Mouse (Mus musculus) inflammation-experienced regulatory T-cells, adult 6 months (primary cell): Measurements from ENCODE around the gene Nufip2. TPM values are rescaled to one million over a fixed set of nuclear protein-coding genes. Genes with fewer than 3 reads are reported as not detected.

Experiments
- ATAC-seq: one replicate; pipeline ENCODE4 v1.8.0; 2017
- polyA plus RNA-seq, 3 experiments: library from polyadenylated mRNA; unstranded; fragments of 100-300 nt; shearing (Covaris generic); gene quantifications; one replicate each; pipeline ENCODE4 v1.2.1; 2017

Nufip2 gene
- polyA plus RNA-seq, 3 experiments from 2014 or later = 15.6 to 23.4 (median 16.5) TPM

DNA sequence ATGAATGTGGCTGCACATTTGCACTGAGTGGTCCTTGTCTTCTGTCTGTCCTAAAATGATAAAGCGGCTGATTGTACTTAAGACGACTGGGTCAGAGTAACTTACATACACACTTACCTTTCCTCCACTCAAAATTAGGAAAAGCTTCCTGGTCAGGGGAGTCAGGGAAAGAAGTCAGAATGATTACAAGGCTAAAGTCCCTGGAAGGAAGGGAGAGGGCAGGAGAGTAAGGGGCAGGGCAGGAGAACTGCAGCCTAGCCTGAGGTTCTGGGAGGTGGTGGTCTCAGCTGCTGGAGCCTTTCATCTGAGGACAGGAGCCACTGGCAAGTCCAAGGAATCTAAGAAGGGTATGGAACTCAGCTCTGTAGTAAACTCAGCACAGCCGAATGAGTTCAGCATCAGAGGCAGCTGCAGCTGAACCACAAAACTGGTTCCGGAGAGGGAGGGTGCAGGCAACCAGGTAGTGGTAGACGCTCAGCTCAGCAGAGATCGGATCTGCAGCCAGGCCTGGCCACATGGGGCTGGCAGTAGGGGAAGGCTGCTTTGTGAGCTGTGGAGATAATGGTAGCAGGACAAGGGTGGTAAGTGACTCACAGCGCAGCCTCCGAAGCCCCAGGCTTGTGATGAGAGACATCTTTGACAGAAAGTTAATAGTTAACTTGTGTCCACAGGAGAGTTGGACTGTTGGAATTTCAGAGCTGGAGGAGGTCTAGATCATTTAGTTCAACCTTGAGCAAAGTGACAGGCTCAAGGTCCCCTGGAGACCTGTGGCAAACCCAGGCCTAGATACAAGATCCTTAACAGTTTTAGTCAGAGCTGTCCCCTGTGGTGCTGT, 86.1 kb downstream of the Nufip2 start:
- no peak for ATAC-seq

DNA sequence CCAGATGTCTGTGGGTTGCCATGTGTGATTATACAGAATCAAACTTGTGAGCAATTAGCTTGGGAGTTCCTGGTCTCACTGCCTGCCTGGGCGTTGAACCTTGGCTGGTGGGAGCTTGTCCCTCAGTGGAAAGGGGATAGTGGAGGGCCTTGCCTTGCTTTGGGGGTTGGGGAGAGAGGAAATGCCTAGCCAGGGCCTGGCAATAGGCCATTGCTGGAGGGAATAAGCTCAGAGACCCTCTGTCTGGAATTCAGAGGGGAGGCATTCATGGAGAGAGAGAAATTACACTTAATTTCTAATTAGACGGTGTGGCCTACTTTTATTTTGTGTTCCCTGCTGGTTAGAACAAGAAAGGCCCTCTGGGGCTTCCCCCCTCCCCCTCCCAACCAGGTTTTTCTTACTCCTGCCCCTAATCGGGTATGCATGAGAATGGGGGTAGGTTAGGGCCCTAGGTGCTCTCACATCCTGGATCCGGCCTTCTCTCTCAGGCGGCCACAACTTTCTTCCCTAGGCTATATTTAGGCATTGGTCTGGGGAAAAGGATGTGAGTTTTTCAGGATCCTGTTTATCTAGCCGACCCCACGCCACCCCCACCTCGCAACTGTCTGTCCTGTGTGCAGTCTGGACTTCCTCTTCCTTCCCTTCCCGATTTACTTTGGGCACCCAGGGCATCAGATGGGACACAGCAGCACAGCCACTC, 89.9 kb downstream of the Nufip2 start:
- no peak for ATAC-seq

DNA sequence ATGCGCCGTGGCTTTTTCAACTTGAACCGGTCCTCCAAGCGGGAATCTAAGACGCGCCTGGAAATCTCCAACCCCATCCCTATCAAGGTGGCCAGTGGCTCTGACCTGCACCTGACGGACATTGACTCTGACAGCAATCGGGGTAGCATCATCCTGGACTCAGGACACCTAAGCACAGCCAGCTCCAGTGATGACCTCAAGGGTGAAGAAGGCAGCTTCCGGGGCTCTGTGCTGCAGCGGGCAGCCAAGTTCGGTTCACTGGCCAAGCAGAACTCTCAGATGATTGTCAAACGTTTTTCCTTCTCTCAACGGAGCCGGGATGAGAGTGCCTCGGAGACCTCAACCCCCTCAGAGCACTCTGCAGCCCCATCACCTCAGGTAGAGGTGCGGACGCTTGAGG, 91.5 kb downstream of the Nufip2 start:
- ATAC-seq = no peak

DNA sequence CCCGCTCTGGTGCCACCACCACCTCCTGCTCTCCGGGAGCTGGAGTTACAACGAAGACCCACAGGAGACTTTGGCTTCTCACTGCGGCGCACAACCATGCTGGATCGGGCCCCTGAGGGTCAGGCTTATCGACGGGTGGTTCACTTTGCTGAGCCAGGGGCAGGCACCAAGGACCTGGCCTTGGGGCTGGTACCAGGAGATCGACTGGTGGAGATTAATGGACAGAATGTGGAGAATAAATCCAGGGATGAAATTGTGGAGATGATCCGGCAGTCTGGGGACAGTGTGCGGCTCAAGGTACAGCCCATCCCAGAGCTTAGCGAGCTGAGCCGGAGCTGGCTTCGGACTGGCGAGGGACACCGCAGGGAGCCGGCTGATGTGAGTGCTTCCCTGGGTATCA, 92.0 kb downstream of the Nufip2 start:
- no peak for ATAC-seq

DNA sequence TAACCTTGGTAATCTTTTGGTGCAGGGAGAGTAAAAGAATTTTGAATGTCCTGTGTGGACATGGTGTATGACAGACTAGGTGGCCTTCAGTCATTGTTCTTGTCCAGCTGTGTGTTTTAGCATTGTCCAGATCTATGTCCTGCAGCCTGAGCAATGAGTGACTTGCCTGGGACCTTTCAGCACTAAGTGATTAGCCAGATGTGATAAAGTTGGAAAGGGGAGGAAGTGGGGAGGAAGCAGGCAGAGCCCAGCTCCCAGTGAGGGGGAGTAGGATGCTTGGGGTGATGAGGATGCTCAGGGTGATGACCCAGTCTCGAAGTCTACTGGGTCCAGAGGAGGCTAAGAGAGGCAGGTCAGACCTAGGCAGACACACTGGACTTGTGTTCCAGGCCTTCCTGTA, 93.3 kb downstream of the Nufip2 start:
- no peak for ATAC-seq

DNA sequence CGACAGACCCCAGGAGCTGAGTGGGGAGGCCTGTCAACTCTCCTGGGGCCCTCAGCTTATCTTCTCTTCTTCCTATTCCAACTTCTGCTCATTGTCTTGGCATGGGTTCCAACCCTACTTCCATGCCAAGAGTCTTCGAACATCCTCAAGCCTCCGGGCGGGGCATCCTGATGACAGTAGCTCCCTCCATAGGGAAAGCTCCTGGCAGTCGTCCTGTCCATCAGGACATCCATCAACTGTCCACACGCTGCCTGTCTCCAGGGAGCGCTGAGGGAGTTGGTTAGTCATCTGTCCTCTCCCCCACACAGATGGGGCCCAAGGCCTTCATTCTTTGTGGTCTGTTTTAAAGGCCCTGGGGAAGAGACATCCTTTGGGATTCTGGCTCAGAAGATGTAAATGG, 95.1 kb downstream of the Nufip2 start:
- ATAC-seq = no peak

DNA sequence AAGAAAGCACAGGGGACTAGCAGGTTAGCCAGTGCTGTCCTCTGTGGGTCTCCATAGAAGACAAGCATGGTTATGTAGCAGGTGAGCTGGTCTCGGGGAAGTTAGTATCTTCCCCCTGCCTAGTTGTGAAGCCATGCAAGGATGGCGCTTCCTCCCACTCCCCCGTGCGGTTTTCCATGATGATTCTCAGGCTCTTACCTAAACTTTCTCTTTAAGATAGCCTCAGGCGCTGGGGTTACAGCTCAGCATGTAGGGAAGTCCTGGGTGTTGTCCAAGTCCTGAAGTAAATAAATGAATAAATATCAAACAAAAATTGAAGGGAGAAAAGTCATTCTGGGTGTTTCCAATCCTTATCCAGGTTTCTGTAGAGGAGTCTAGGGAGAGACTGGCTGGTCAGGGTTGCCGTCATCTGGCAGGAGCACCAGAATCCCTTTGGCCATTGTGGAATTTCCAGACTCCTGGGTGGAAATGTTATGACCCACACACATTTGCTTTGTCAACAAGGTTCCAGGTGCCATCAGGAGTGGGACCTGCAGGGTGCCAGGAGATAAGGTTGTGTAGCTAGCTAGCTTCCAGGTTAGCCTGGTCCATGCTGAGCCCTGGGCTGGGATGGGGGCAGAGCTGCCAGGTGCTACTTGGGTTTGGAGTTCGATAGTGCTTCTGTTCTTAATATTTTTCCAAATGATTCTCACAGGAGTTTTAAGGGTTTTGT, 96.3 kb downstream of the Nufip2 start:
- ATAC-seq = no peak

DNA sequence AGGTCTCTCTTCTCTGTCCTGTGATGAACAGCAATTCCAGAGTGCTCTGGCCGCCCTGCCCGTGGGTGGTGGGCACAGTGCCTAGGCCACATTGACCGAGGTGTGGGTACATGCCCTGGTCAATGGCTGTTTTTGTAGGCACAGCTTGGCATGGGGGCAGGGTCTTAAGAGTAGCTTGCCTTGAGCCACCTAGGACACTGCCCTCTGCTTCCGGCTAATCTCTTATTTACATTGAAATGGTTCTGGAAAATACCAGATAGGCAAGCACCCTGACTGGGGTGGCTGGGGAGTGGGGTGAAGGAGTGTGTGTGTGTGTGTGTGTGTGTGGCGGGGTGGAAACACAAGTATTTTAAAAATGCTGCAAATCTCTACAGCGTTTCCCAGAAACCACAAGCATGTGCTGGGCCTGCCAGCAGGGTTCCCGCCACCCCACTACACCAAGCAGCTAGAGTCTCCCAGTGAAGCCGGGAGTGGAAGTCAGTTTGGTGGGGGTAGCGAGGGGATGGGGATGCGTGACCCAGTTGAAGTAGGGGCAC, 97.3 kb downstream of the Nufip2 start:
- ATAC-seq = no peak

DNA sequence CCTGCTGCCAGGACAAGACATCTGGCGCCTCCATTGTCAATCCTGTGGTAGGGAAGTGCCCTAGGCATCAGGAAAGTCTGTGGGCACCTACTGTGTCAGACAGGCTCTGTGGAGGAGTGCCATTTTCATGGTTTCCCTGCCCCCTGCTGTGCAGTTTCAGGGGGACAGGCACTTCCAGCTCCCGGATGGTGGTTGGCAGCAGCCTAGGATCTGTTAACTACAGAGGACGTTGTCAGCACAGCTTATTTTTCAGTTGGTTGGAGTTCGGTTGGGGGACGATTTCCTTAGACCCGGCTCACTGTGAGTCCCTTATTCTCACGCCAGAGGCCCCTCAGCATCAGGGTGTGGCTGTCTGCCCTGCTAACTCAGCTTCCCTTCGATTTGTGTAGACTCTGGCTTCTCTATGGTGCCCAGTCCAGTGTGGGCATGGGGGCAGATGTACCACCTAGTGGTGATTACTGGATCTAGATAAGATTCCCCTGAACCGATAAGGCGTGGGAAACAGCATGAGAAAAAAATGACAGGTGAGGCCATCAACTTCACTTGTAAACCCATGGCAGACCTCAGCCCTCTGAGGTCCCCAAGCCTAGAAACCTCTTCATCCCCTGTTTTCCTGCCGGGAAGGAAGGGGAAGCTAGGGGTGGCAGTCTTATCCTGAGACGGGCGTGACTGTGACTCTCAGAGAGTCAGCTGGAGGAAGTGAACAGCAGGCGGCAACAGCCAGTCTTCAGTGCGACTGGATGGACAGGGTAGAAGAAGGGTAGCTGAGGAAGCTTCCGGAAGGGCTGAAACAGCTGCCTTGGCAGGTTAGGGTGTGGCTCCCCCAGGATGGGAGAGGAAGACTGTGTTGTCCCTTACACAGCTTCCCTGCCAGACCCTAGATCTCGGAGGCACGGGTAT, 98.0 kb downstream of the Nufip2 start:
- peak; percentile 17 for ATAC-seq

DNA sequence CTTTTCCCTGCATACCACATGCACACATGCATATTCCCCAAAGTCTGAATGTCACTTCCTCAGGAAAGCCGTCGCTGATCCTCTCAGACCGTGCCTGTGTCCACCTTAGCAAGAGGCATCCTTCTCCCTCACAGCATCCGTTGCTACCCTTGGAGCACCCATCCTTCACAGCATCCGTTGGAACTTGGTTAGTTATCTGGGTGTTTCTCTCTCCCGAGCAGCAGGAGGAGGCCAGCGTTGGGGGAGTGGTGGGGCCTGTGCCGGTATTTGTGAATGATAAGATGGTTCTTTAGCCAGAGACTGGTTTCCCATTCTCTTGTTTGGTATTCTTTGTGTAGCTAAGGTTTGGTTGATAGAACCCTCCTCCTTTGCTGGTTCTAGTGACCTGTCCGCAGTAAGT, 98.9 kb downstream of the Nufip2 start:
- no peak for ATAC-seq

DNA sequence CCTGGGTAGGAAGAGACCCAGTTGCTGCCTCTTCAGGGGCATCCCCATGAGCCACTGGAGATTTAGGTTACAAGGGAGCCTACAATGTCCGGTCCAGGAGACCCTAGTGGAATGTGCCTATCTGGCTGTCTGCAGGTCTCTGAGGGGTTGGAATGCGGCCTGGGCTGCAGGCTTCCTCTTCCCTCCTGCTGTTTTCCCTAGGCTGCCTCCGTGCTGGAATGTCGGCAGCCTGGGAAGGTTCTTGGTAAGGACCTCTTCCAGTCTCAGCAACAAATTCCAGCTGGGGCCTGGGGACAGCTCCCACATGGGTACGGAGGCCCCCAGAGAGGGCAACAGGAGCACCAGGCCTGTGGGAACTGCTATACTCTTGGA, 99.4 kb downstream of the Nufip2 start:
- no peak for ATAC-seq

DNA sequence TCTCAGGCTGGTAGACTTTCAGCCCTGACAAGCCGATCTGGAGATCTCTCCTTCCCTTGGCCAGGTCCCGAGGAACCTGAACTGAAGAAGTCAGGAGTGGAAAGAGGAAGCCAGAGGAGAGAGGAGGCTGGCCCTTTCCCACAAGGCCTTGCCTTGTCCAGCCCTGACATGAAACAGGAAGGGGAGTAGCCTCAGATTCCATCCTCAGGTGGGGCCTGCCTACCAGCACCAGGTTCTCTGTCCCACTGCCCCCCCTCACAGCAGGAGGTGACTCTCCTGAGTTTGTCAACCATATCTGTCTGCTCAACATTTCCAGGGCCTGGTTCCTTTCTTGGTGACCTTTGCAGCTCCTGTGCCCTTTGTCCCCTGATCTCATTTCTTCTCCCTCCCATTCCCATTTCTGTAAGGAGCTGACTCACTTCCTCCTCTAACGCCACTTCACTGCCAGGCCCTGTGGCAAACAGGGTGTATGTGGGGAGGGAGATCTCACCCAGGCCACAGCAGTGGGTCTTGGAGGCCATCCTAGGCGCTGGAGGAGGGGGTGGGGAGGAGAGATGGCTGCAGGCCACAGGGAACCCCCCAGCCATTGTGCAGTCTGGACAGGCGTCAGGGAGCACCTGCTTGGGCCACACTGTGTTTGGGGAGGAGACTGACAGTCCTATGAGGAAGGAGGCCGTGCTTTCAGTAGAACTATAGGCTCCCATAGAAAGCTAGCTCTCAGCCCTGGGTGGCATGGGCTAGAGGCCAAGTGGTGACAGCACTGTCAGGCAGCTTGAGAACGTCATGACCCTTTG, 100.0 kb downstream of the Nufip2 start:
- ATAC-seq = no peak

DNA sequence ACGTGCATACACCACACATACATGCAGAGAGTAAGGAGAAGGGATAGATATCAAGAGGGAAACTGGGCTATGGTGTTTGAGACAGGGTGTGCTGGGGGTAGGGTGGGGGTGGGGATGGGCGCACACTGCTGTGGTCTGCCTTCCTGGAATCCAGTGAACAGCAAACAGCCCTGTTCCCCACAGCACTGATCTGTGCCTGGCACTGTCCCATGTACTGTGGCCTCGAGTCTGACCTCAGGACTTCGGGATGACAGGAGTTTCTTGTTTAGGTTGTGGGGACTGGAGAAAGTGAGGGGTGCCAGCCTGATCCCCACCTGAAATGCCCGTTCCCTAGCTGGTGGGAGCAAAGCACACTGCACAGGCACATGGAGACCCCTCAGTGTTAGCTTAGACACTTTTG, 101.8 kb downstream of the Nufip2 start, which contains the start of gene Gm10277:
Gene Gm10277 (minus strand): TSS at position 41 of the 400 bp plus-strand sequence.
- no peak for ATAC-seq

DNA sequence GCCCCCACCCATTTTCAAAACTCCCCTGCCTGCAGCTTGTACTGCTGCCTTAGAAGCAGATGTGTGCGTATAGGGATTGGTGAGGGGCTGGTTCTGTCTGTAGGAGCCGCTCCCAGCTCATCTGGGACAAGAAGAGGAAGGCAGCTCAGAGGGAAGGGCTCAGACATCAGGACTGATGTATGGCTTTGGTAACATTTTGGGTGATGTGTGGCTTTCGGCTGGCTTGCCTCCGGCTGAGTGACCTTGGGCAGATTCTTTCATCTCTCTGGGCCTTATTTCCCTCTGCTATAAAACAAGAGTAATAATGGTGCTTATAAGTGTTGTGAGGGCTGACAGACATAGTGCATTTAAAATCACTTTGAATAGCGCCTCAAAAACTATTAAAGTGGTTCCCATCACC, 103.6 kb downstream of the Nufip2 start:
- ATAC-seq = no peak

DNA sequence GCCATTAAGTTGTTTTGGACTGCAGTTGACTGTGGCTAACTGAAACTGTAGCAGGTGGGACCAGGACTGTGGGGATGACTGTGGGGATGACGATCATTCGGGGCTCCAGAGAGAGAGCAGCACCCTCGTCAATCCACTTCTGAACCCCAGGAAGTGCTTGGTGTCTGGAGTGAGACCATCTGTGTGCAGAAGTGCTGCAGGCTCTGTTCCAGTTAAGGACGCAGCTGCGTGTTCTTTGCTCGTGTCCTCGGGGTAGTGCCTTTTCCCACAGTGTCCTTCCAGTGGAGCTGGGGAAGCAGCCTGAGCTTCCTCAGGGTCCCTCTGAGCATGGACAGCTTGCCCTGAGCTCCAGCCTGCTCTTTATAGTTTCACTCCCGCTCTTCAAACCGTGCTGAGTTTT, 104.3 kb downstream of the Nufip2 start:
- no peak for ATAC-seq

DNA sequence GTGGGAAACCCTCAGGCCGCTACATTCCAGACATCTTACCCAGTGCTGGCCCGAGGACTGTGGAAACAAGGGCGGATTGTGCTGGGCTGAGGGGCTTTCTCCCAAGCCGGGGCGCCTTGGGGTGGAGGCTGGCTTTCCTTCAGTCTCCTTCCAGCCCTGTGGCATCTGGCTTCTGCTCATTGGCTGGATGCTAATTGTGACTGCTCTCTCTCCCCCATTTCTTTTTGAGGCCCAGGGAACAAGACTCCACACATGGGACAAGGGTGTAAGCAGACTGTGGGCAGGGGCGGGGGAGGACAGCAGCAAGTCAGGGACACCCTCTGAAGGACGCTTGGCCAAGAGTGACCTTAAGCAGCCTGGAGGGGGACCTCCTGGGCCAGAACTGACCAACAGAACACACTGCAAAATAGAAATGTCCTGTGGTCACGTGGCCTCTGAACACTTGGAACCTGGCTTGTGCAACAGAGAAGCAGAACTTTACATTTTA, 105.3 kb downstream of the Nufip2 start:
- ATAC-seq = no peak

Other genes starting within 250 kb of the Nufip2 start
- not detected for gene Coro6, start 223.7 kb upstream of the Nufip2 start, polyA plus RNA-seq
- 1 to 10 TPM in 1 of 3 experiments, under 1 TPM in 2; 0.39 to 1.6 (median 0.91) TPM for gene Ankrd13b, start 196.5 kb upstream of the Nufip2 start, polyA plus RNA-seq
- gene Git1, start 192.6 kb upstream of the Nufip2 start, polyA plus RNA-seq = 10 to 100 TPM in 2 of 3 experiments, 1 to 10 TPM in 1; 9.4 to 13.7 (median 11.0) TPM
- gene Abhd15, start 171.0 kb upstream of the Nufip2 start, polyA plus RNA-seq = 1 to 10 TPM in 2 of 3 experiments, under 1 TPM in 1; 0.88 to 3.8 (median 3.5) TPM
- gene Trp53i13, start 170.2 kb upstream of the Nufip2 start, polyA plus RNA-seq = 10 to 100 TPM in 1 of 3 experiments, 1 to 10 TPM in 2; 8.5 to 14.3 (median 8.7) TPM
- gene Gm10392, start 167.0 kb upstream of the Nufip2 start, polyA plus RNA-seq = 1 to 10 TPM in 1 of 3 experiments, under 1 TPM in 2; 0.33 to 1.6 (median 0.74) TPM
- gene Taok1, start 78.3 kb upstream of the Nufip2 start, polyA plus RNA-seq = 10 to 100 TPM; 14.8 to 21.5 (median 19.8) TPM
- under 1 TPM in 2 of 3 experiments, not detected in 1; 0.38 to 0.40 TPM for gene Cryba1, start 39.1 kb downstream of the Nufip2 start, polyA plus RNA-seq
- 10 to 100 TPM; 23.8 to 27.3 (median 25.1) TPM for gene Myo18a, start 77.1 kb downstream of the Nufip2 start, polyA plus RNA-seq
- gene Gm10277, start 101.6 kb downstream of the Nufip2 start, polyA plus RNA-seq = under 1 TPM in 2 of 3 experiments, not detected in 1; 0.15 to 0.58 TPM
- 1 to 10 TPM in 1 of 3 experiments, under 1 TPM in 2; 0.43 to 2.7 (median 0.56) TPM for gene Pipox, start 207.9 kb downstream of the Nufip2 start, polyA plus RNA-seq
- under 1 TPM in 1 of 3 experiments, not detected in 2; 0.24 TPM for gene Sez6, start 244.6 kb downstream of the Nufip2 start, polyA plus RNA-seq